Mouse (Mus musculus) gastrocnemius, postnatal 14 days (tissue): ENCODE results near the gene Chn2. TPM values are rescaled to one million over a fixed set of nuclear protein-coding genes. Genes with fewer than 3 reads are reported as not detected.

Source experiments
- DNase-seq: peaks from one replicate; pipeline ENCODE4 v3.0.0; 2021; ENCODE audit warnings: mixed read lengths
- intact Hi-C: fragments of 180-260 bp; cut with DNase I; formaldehyde crosslinking; loops from one replicate; pipeline ENCODE4 v1.15.1; 2025; ENCODE audit warnings: low total_unique reads
- total RNA-seq, 2 experiments: library from RNA; stranded (reverse); gene quantifications; 2 replicates each; pipeline ENCODE4 v1.2.3; 2021

The Chn2 gene
- total RNA-seq, 2 experiments from 2014 or later: 3.8 to 5.2 TPM

GRCm38 (mm10) chr6:54103276-54103975 is 64.1 kb downstream of the Chn2 start:
- intact Hi-C loops: no loop called here
- DNase-seq: no peak

- no peak for DNase-seq
- intact Hi-C loops: no loop called here
These were observed 72.1 kb downstream of the Chn2 start for GRCm38 (mm10) chr6:54111416-54111984.

GRCm38 (mm10) chr6:54113338-54113737 is 74.0 kb downstream of the Chn2 start:
- DNase-seq: no peak
- intact Hi-C loops: no loop called here

- intact Hi-C loops: no loop called here
- DNase-seq: no peak
These were observed 75.1 kb downstream of the Chn2 start for GRCm38 (mm10) chr6:54114412-54114811.

- no peak for DNase-seq
- intact Hi-C loops: no loop called here
These were observed 76.9 kb downstream of the Chn2 start for GRCm38 (mm10) chr6:54116299-54116698.

- no peak for DNase-seq
- intact Hi-C loops: no loop called here
These were observed 77.7 kb downstream of the Chn2 start for GRCm38 (mm10) chr6:54117001-54117591.

- intact Hi-C loops: no loop called here
- no peak for DNase-seq
These were observed 79.0 kb downstream of the Chn2 start for GRCm38 (mm10) chr6:54118395-54118794.

GRCm38 (mm10) chr6:54118897-54119296 is 79.5 kb downstream of the Chn2 start:
- intact Hi-C loops: no loop called here
- DNase-seq: no peak

GRCm38 (mm10) chr6:54119461-54119860 is 80.1 kb downstream of the Chn2 start:
- no peak for DNase-seq
- intact Hi-C loops: no loop called here

- intact Hi-C loops: no loop called here
- DNase-seq: no peak
These were observed 80.7 kb downstream of the Chn2 start for GRCm38 (mm10) chr6:54119885-54120666.

GRCm38 (mm10) chr6:54120889-54121288 is 81.5 kb downstream of the Chn2 start:
- intact Hi-C loops: no loop called here
- no peak for DNase-seq

- no peak for DNase-seq
- intact Hi-C loops: no loop called here
These were observed 85.2 kb downstream of the Chn2 start for GRCm38 (mm10) chr6:54124519-54124918.

GRCm38 (mm10) chr6:54125536-54125935 is 86.2 kb downstream of the Chn2 start:
- intact Hi-C loops: no loop called here
- no peak for DNase-seq

- no peak for DNase-seq
- intact Hi-C loops: no loop called here
These were observed 87.1 kb downstream of the Chn2 start for GRCm38 (mm10) chr6:54126225-54126992.

- no peak for DNase-seq
- intact Hi-C loops: no loop called here
These were observed 87.8 kb downstream of the Chn2 start for GRCm38 (mm10) chr6:54126993-54127697.

GRCm38 (mm10) chr6:54128702-54129101 is 89.3 kb downstream of the Chn2 start:
- DNase-seq: no peak
- intact Hi-C loops: no loop called here

GRCm38 (mm10) chr6:54129570-54129969 is 90.2 kb downstream of the Chn2 start:
- DNase-seq: no peak
- intact Hi-C loops: no loop called here

- intact Hi-C loops: no loop called here
- no peak for DNase-seq
These were observed 91.5 kb downstream of the Chn2 start for GRCm38 (mm10) chr6:54130881-54131280.

- intact Hi-C loops: no loop called here
- no peak for DNase-seq
These were observed 93.2 kb downstream of the Chn2 start for GRCm38 (mm10) chr6:54132576-54132975.
